Mouse (Mus musculus): ENCODE data around the gene Spn.

DNA sequence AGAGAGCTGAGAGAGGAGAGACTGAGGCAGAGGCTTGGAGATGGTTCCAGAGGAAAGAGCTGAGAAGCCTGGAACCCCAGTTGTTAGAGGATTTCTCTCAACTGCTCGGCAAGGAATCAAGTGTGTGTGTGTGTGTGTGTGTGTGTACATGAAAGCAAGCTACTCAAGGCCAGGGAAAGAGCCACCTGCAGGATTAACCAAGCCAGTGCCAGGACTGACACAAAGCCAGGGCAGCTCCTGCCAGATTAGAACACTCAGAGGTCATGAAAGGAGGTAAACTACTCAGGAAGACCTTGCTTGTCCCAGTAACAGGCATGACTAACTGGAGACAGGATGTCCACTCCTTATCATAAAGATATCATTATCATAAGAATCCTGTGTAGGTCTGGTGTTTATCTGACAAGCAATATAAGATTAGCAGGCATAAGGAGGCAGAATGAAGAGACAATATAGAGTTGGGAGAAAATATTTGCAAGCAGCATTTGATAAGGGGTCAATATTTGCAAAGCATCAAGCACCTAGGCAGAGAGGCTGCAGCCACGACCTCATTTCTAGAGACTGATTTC is 36.1 kb downstream of the Spn start:
- no peak for TF ChIP-seq POLR2A (IDR thresholded peaks at IDR 0.05; ENCODE audit: borderline replicate concordance, low read depth, low read length)
- no peak for TF ChIP-seq CTCF (IDR thresholded peaks at IDR 0.05; ENCODE audit: low read depth, low read length)

Measured in bone marrow macrophage, adult 2 months (primary cell).